Mouse (Mus musculus) gastrocnemius, postnatal 25 days (tissue): Measurements from ENCODE around the gene Gltp. TPM values are rescaled to one million over a fixed set of nuclear protein-coding genes. Genes with fewer than 3 reads are reported as not detected.
A peak's percentile ranks its signal among the peaks of the same experiment; 100 is the strongest.

Experiments used
- DNase-seq: peaks from one replicate; pipeline ENCODE4 v3.0.0; 2022
- total RNA-seq, 2 experiments: library from RNA; stranded (reverse); gene quantifications; 1 replicate in 1 of 2; 2 replicates in 1 of 2; pipeline ENCODE4 v1.2.3; 2021

Gene Gltp
- total RNA-seq, 2 experiments from 2014 or later, result 9.0 to 10.0 TPM

DNA sequence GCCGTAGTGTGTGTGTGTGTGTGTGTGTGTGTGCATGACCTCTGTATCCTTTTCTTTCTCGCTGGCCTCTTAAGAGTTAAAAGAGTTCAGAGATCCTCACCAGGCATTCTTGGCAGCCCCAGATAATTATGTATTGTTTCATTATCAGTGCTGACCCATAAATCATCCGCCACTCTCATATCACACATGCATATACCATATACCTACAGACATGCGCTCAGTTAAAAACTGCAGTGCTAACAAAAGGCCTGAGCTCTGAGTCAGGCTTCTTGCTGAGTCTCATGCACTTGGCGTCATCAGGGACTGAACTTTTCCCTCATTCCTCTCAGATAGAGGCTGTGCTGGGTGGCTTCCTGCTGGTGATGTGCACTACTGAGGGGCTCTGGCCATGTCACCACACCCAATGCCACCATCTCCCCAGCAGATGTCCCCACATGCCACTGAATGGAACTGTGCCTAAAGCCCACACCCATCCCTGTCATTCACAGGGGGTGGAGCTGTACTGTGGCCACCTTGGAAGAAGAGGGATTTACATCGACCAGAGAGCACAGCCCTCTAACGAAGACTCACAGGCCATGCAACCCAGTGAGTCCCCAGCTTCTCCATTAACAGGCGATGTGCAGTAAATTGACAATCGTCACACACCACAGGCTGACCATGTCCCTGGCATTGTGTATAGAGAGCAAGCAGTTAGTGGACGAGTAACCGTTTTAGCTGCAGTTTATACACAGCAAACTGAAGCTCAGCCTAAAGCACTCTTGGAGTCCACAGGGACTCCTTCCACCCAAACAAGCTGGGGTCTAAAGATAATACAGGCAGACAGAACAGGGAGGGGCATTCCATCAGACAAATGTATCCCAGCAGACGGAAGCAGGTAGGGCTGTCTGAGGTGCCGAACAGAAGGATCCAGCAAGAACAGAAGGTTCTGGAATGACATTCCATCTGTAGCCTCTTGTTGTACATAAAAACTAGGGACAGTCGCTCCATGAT is 11.9 kb upstream of the Gltp start:
- DNase-seq, result no peak

DNA sequence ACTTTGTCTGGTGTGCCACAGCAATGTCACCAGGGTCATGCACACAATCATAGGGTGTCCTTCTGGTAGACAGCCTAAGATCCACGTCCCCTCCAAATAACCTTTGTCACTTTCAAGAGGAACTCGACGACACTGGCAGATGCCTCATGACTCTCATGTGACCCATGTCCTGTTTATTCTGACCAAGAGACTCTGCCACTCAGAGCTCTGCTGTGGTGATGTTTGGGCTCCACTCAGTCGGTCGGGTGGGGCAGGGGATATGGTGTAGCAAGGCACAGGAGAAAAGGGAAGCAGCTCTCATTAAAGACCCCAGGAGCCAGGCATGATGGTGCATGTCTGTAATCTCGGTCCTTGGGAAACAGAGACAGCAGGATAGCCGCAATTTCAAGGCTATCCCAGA is 8.2 kb upstream of the Gltp start:
- no peak for DNase-seq

DNA sequence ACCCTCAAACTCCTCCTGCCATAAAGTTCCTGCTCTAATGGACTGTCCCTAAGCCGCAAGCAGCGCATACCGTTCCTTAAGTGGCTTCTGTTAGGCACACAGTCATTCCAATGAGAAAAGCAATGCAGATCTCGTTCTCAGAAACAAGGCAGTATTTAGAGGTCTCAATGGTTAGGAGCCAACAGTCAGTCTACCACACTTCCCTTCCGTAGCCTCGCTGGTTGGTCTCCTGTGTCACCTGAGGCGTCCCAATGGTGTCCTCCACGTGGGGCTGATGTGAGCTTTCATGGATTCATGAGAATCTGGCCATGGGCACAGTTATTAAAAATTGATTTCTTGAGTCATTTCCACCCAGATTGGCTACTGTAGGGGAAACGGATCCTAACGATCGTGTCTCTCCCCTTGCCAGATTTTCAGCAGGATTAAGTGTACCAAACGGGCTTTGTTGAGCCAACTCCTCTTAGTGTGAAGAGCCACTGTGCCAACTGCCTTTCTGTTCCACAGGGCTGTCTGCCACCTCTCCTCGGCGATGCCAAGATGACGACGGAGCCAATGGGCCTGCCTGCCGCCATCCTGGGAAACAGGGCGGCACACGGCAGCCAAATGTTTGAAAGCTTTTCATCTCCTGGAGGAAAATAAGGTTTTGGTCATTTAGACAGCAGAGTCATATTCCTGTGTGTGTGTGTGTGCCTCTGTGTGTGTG is 7.4 kb upstream of the Gltp start:
- peak; percentile 72 for DNase-seq

DNA sequence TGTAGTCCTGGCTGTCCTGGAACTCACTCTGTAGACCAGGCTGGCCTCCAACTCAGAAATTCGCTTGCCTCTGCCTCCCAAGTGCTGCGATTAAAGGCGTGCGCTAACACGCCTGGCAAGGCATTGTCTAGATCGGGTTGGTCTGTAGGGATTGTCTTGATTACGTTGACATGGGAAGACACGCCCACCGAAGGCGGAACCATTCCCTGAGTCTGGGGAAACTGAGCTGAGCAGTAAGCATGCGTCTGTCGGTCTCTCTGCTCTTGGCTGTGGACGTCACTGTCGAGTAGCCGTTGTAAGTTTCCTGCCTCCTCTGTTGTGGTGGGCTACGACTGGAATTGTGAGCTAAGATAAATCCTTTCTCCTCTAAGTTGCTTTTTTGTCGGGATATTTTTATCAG is 6.2 kb upstream of the Gltp start:
- DNase-seq, result no peak

DNA sequence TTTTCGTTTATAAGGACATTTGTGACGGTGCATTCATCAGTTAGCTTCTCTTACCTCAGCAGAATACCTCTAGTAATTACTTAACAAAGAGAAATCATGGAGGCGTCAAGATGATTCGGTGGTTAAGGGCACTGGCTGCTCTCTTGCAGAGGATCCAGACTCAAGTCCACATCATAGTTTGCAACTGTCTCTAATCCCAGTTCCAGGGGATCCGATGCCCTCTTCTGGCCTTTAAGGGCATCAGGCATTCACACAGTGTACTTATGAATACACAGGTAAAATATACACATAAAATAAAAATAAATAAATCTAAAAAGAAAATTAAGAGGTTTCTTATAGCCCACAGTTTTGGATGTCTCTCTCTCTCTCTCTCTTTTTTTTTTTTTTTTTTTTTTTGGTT is 5.0 kb upstream of the Gltp start:
- DNase-seq, result no peak

DNA sequence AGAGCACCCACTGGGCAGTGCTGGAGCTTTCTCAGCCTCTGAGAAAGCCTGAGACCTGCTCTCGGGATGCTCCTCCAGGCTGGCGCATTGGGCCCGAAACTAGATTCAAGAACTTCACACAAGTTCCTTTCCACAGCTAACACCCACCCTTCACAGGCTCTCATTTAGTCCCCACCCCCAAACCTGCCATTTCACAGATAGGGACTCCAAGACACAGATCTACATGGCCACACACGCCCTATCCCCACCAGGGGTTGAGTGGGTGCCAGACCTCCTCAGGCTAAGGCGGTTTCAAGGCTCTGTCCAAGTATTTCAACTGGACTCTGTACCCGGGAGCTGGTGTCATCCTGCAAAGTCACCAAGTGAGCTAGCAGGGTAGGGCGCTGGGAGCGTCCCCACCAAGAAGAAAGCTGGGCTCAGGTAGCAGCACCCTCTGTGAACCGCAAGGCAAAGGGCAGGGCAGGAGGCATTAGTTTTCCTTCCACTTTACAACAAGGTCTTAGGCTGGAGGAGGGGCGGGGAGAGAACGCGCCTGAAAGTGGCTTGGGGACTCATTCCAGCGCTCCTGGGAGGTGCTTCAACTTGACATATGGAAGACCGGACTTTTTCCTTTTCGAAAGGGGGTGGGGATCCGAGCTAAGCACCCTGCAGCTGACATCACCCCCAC is 951 bp downstream of the Gltp start:
- no peak for DNase-seq

DNA sequence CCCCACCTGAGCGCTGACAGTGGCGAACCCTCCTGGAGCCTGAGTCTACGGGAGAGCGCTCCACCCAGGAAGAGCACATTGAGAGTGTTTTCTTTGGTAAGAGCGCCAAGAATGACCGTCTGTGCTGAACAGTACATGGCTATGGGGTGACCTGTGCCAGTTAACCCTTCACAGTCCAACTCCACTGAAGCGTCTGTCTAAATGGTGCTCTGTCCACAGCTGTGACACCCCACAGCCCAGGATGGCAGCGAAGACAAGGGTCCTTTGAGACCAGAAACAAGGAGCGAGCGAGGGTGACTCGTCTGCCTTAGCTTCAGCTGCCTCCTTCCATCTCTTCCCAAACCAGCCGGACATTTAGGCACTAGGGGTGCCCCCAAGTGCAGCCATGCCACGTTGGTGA is 2.1 kb downstream of the Gltp start:
- DNase-seq, result no peak

DNA sequence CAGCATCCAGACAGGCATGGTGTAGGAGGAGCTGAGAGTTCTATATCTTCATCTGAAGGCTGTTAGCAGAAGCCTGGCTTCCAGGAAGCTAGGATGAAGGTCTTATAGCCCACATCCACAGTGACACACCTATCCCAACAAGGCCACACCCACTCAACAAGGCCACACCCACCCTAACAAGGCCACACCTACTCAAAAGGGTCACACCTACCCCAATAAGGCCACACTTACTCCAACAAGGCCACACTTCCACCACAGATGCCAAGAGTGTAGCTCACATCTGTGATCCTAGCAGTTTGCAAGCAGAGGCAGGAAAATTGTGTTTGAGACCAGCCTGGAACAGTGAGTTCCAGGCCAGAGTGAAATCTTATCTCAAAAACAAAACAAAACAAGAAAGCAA is 2.9 kb downstream of the Gltp start:
- no peak for DNase-seq

DNA sequence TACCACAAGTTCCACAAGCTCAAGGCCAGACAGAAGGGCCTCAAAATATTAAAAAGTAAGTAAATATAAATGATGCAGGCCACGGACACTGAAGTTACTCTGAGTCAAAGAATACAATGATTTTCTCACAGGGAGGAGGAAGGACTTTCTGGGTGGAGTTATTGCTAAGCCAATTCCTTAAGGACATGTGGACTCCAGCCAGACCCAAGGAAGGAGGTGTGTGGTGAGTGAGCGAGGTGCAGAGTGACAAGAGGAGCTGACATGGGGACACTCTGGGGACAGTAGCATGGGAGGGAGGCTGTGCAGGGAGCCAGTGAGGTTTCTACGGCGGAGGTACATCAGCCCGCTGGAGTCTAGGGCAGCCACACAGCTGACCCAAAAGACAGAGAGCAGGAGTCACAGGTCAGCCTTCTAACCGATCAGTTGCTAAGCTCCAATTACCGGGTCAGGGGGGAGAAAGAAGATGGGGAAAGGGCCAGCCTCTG is 4.0 kb downstream of the Gltp start:
- no peak for DNase-seq

DNA sequence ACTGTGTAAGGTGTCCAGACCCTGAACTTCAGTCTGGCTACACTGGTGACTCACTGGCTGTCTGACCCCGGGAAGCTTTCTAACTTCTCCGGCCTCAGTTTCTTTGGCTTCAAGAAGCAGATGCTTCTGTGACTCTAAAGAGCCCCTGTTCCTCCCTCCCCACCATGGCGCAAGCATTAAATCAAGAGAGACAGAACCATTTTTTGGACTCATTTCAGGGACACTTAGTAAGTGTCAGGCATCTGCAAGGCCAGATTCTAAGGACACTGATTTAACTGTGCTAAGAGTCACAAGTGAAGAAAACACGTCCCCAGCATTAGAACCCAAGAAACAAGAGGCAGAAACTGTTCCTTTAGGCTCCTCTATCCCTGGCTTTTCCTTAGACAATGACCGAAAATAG is 4.8 kb downstream of the Gltp start:
- DNase-seq, result no peak

DNA sequence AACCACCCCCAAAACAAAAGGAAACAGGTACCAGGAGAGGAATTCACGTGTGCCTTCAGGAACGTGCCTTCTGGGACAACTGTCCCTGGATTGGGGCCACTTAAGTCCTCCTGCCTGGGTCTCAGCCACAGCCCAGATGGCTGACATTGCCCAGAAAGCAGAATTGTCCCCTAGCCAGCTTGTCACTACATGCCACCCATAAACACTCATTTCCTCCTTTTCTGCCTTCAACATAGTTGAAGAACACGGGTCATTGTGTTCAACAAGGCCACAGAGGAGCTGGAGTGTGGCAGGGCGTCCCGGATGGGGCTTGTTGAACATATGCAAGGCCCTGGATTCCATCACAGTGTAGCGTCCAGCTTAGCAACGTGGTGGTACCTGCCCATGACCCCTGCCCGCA is 9.1 kb downstream of the Gltp start:
- DNase-seq, result no peak

DNA sequence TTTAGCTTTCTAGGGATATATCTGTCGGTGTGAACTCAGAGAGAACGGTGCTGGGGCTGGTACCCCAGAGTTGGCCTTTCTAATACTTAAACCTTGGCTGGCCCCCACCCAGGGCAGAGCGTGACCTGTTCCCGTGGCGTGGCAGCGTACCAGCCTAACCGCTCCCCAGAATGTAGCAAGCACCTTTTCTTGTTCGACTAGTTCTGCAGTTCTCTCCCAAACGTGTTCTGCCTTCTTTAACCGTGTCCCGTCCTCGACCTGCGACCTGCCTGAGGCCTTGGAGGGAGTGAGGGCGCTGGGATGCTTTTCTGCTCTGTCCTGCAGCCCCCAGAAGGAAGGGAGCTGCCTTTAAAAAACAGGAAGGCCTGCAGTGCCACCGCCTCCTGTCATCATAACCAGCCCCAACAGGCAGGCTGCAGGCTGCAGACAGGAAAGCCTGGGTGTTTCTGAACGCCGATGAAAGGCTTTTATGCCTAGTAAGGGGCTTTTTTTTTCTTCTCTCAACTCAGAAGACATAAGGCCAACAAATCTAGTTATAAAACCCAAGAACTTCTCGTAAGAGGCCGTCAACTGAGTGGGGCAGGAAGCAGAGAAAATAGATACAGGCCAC is 10.0 kb downstream of the Gltp start:
- no peak for DNase-seq

DNA sequence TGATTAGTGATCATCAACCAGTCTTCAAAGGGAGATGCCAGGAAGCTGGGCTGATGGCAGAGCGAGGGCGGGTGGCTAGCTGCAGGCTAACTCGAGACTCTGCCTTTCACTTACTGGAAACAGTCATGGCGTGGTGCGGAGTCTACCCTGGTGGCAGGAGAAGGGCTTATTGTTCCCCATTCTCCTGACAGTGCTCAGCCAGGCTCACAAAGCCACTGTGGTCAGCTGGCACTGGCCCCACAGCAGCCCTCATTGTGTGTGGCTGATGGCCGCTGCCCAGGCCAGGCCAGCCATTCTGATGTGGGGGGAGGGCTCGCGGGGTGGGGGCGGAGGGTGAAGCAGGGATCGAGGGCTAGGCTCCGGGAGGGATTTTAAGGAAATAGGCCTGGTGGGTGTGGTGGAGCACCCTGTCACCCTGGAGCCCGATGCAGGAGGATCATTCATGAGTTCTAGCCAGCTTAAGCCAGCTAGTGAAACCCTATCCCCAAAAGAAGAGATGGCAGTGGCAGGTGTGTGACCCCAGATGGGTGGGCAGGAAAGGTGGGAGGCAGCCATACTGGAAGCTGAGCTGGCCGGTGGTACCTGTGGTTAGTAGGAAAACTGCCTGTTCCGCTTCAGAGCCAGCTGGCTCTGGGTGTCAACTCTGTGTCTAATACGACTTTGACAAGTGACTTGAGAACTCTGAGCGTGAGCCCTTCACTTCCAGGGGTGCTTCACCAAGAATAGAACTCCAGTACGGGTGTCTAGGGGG is 10.8 kb downstream of the Gltp start:
- DNase-seq, result no peak

DNA sequence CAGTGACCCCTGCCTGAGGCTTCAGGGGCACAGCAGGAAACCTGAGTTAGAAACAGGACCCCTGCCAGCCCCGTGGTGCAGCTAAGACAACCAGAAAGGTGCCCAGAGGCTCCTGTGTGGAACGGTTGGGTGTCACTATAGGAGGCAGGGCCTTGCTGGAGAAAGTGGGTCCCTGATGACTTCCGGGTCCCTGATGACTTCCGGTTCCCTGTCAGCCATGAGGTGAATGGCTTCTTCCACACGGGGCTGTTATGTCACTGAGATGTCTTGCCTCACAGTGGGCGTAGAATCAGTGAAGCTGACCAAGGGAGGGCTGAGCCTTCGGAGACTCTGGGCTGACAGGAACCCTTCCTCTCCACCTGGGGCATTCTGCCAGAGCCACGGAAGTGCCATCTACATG is 16.2 kb downstream of the Gltp start:
- no peak for DNase-seq

DNA sequence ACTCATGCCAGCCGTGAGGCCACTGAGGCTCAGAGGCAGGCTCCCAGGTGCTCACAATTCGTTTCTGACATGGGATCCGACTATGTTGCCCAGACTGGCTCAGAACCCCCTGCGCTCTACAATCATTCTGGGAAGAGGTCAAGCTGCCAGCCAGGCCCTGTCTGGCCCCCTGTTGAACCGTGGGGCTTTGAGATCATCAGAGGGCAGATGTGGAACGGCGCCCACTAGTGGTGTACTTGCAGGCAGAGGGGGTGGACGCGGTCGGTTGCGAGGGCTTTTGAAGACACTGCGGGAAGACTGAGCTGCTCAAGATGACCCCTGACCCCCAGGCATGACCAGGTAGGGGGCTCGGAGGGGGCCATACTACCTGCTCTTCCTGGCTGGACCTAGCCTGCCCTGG is 17.7 kb downstream of the Gltp start:
- DNase-seq, result no peak

DNA sequence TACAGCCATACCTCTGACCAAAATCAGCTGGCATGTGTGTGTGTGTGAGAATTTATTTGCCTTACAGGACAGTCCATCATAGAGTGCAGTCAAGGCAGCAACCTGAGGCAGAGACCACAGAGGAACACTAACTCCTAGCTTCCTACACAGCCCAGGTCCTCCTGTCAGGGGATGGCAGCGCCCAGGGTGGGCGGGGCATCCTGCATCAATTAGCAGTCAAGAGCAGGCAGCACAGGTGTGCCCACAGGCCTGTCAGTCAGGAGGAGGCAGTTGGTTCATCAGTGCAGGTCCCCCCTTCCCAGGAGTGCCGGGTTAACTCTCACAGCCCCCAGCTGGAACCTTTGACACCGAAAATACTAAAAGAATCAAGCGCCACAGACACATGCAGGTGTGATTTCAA is 21.8 kb downstream of the Gltp start:
- no peak for DNase-seq

DNA sequence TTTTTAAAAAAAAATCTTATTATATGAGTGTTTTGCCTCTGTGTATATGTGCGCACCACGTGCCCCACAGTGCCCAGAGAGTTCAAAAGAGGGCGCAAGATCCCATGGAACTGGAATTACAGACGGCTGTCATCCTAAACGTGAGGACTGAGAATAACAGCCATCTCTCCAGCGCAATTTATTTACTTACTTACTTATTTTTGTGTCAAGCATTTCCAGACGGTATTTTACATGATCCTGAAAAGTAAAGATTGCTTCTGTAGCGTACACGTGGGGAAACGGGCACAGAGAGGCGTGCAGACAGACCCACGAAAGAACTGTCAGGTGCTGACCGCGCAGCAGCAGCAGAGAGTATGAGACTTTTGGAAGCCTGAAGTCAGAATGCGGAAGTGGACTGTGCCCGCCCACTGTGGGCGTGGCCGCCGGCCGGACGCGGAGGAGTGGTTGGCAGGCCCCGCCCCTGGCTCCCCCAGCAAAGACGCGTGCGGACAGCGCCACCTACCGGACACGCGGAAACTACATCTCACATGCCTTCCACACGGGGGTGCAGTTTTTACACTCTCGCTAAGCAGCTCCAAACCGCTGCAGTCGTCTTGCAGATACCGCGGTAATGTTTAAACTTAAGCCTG is 23.4 kb downstream of the Gltp start:
- peak; percentile 96 for DNase-seq

DNA sequence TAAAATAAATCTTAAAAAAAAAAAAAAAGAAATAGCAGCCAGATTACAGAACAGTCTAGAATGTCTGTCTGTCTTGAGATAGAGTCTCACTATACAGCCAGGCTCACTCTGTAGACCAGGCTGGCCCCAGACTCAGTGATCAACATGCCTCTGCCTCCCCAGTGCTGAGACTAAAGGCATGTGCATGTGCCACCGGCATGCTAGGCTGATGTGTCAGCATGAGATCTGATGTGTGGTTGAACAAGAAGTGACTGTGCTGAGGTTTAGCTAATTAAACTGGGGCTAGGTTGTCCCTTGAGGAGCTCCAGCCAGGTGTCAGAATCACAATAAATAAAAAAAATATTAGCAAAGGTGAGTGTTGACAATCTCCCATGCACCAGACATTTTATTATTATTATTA is 24.1 kb downstream of the Gltp start:
- no peak for DNase-seq

DNA sequence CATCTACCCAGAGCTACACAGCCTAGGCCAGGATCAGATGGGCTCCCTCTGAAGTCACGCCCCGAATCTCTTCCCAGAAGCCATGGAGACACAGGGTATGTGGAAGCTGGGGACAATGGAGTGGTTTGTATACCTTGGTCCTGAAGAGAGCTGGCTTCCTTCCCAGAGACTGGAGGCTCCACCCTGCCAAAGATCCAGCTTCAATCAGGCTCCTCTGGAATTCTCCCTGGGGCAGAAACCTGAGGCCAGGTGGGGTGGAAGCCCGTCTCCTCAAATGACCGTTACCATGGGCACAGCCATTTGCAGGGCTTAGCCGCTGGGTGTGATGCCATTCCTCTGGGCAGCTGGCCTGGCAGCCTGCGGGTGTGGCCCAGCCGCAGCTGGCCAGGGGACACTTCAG is 26.0 kb downstream of the Gltp start:
- no peak for DNase-seq

DNA sequence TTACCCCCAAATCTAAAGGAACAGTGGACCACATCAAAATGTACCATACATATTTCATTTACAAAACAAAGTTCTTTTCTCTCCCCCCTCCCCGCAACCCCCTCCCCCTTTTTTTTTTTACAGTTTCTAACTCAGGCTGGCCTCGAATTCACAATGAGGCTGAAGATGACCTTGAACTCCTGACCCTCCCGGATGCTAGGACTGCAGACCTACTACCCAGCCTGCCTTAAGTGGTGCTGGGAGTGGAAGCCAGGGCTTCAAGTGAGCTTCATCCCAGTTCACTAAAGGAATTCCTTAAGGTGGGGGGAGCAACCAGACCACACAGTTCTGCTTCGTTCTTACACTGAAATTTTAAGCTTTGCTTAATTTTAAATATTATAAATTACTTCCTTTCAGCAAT is 26.6 kb downstream of the Gltp start:
- DNase-seq, result no peak

DNA sequence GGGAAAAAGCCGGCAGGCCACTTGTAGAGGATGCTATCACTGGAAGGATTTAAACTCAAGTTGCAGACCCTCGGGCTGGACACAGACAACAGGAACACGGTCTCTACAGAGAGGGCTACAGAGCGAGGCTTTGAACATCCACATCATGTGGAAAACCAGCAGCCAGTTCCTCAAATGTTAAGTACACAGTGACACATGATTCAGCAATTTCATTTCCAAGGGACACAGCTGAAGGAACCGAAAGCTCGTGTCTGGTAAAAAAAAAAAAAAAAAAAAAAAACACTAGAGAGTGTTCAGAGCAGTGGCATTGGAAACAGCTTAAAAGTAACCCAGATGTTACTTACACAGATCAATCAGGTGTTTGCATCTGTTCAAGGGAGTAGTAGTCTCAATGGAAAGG is 29.8 kb downstream of the Gltp start:
- DNase-seq, result no peak
